Mouse (Mus musculus) adrenal gland, postnatal 36 days (tissue): Measurements from ENCODE around the gene Fam168b. TPM values are rescaled to one million over a fixed set of nuclear protein-coding genes. Genes with fewer than 3 reads are reported as not detected.

Experiments used
- DNase-seq, 2 experiments: peaks; one replicate each; pipeline ENCODE4 v3.0.0; 2021; ENCODE audit warnings: mixed read lengths in 1 of 2
- total RNA-seq, 2 experiments: library from RNA; stranded (reverse); gene quantifications; 2 replicates each; pipeline ENCODE4 v1.2.3; 2021

The Fam168b gene
- total RNA-seq, 2 experiments from 2014 or later: 133 to 149 TPM

DNA sequence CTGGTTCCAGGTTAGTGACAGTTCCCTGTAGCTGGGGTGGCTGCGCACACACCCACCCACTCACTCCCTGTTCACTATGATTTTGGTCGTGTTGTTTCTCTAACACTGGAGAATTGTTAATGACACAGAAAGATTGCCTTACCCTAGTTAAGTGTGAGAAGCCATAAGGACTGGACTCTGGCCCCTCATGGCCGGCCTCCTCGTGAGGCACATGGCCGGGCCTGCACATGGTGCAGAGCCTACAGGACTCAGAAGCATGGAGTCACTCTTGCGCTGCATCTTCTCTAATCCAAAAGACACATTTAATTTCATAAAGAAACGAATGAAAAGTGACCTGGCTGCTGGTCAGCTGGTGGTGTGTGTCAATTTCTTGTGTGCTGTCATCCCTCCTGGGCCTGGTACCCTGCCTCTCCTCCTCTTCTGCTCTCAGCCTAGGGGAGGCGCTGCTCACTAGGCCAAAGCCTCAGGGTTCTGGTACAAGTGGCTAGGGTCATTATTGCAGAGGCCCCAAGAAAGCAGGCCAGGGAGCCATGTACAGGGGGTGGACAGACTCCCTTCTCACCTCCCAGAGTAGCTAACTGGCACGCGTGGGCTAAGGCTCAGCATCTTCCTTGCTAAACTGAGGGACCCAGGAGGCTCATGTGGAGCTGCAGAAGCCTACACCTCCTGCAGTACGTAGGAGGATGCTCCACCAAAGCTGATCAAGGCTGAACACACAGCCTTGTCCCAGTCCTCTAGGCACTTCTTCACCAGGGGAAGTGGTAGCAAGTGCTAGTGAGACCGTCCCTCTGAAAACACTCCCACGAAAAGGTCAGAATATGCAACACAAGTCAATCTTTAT lies 30.2 kb downstream of the Fam168b start:
- no peak for DNase-seq

GRCm38 (mm10) chr1:34811581-34811980 lies 31.3 kb downstream of the Fam168b start:
- no peak for DNase-seq

- no peak for DNase-seq
Observed at GRCm38 (mm10) chr1:34811035-34811434, 31.8 kb downstream of the Fam168b start.

GRCm38 (mm10) chr1:34810293-34810692 lies 32.6 kb downstream of the Fam168b start:
- DNase-seq: no peak

DNA sequence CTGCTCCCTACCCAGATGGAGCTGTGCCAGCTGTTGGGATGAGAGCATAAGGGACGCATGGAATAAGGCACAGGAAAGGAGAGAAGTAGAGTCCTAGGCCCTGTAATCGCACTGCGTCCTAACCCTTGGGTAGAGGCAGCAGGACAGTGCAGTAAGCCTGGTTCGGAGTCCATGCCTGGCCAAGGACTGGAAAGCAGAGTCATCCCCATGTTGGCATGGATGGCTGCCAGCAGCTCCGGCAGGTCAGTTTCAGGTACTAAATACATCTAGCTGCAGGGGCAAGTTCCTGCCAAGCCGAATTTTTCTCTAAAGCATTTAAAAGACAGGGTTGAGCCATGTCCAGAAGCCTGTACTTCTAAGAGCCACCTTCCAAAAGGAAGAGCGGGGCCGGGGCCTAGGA lies 34.4 kb downstream of the Fam168b start:
- no peak for DNase-seq

DNA sequence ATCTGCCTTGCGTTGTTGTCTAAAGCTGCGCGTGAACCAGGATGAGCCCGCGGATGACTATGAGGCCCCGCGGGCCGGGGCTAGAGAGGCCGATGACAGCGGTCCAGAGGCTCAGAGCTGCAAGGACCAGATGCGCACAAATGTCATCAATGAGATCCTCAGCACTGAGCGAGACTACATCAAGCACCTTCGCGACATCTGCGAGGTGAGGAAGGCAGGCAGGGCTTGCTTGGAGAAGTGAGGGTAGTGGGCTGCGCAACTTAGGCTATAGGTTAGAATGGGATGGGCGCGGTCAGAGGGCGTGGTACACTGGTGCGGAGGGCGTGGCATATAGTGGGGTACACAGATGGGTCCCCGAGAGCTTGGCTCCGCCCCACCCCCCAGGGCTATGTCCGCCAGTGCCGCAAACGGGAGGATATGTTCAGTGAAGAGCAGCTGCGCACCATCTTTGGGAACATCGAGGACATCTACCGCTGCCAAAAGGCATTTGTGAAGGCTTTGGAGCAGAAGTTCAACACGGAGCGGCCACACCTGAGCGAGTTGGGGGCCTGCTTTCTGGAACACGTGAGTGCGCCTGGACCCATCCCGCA lies 36.8 kb downstream of the Fam168b start:
- DNase-seq: no peak

DNA sequence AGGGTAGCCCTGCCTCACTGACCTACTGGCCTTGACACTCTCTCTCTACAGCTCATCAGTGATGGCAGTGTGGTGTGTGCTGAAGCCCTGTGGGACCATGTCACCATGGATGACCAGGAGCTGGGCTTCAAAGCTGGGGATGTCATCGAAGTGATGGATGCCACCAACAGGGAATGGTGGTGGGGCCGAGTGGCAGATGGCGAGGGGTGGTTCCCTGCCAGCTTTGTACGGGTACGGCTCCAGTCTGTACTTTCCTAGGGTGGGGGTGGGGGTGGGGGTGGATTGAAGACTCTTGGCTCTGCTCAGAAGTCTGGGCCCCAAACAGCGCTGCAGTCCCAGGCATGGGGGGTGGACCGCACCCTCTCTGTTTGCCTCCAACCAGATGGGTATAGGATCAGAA lies 38.0 kb downstream of the Fam168b start:
- DNase-seq: no peak

GRCm38 (mm10) chr1:34802290-34802642 lies 40.6 kb downstream of the Fam168b start:
- peak; percentile 40 to 41 for DNase-seq

GRCm38 (mm10) chr1:34801616-34802289 lies 41.1 kb downstream of the Fam168b start:
- peak; percentile 89 for DNase-seq

- peak; percentile 30 to 40 for DNase-seq
Observed at GRCm38 (mm10) chr1:34799140-34799539, 43.7 kb downstream of the Fam168b start.

DNA sequence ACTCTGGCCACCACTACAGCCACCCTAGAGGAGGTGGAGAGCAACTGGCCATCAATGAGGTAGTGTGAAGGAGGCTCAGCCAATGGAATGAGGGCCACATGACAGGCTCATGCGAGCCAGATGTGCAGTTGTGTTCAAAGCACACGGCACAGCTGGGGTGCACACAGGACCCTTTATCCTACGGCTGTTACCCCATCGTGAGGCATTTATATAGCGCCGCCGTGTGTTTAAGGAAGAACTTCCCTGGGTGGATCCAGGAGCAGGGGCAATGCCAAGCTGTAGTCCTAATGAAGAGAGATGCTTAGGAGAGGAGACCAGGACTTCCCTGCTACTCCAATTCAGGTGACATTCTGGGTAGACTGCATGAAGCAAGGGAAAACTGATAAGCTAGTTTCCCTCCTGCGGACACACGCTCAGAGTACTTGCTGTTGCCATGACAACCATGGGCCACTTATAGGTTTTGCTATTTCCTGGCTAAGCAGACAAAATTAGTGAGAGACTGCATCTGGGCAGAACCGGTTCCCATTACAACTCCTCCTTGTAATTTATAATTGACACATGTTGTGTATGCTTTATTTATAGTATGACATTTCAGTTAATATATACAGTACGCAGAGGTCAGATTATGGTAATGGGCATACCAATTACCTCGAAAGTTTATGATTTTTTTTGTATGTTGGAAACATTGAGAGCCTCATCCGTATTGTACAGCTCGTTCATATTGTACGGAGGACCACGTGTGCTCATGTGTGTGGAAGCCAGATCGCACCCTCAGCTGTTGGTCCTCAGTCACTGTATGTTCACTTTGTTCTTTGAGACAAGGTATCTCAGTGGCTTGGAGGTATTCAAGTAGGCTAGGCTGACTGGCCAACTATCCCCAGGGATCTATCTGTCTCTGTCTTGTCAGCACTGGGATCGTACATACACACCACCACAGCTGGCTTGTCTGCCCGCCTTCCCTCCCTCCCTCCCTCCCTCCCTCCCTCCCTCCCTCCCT lies 49.3 kb downstream of the Fam168b start:
- DNase-seq: no peak

- DNase-seq: no peak
Observed at GRCm38 (mm10) chr1:34783538-34784161, 59.2 kb downstream of the Fam168b start.

DNA sequence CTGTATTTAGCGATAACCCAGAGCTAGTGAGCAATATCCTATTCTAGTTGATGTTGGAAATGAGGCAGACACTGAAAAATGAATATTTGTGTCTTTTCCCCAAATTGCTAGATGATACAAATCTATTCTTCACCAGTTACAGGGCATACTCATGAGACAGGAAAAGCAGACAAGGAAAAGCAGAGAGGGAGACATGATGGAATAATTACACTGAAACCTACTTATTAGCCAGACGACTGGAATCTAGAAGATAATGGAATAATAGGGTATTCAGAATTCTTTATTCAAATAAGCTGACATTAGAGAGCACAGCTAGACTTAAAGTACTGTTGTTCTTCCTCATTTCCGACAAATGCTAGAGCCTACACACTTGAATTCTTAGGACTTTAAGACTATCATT lies 67.0 kb downstream of the Fam168b start:
- DNase-seq: no peak

DNA sequence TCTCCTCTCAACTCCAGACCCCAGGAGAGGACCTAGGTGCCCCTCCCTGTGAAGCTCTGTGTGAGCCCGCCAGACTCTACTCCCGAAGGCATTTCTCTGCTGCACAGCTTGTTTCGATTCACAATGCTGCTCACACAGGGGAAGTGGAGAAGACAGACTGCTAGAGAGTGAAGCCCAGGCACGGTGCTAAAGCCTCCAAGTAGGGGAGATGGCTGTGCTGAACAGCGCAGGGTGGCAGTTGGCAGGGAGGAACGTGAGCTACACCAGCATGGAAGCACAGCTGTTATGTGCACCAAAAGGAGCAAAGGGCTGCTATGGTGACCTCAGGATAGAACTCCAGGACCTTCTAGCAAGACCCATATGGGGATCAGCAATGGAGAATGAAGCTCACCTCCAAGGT lies 74.0 kb downstream of the Fam168b start:
- DNase-seq: no peak

GRCm38 (mm10) chr1:34767851-34768250 lies 75.0 kb downstream of the Fam168b start:
- no peak for DNase-seq

GRCm38 (mm10) chr1:34766899-34767298 lies 76.0 kb downstream of the Fam168b start:
- no peak for DNase-seq

Other genes with a start within 250 kb of the Fam168b start
- gene Plekhb2, start 6.9 kb upstream of the Fam168b start, total RNA-seq: 100 to 1,000 TPM; 185 to 193 TPM